Mouse (Mus musculus) embryonic facial prominence, embryonic 15.5 days (tissue): ENCODE results near the gene Mapk1ip1l. TPM values are rescaled to one million over a fixed set of nuclear protein-coding genes. Genes with fewer than 3 reads are reported as not detected.

Experiments used
- ATAC-seq: fragments of 200-750 bp; cut with Nextera tagmentation; 2 replicates; pipeline ENCODE4 v1.8.0; 2017; ENCODE audit warnings: low read depth, moderate TSS enrichment; ENCODE audit not compliant: insufficient number of reproducible peaks, low FRiP score, low TSS enrichment
- H3K27ac ChIP-seq: fragments of 300-500 bp; sonication (generic); replicated peaks from 2 replicates; pipeline ENCODE4 v1.5.1; 2015; ENCODE audit warnings: mild to moderate bottlenecking, inconsistent platforms
- H3K27me3 ChIP-seq: fragments of 300-500 bp; sonication (generic); 2 replicates; pipeline ENCODE4 v1.6.1; 2015; ENCODE audit warnings: inconsistent platforms
- H3K36me3 ChIP-seq: fragments of 300-500 bp; sonication (generic); 2 replicates; pipeline ENCODE4 v1.6.1; 2015; ENCODE audit warnings: mild to moderate bottlenecking, inconsistent platforms
- H3K4me1 ChIP-seq: fragments of 300-500 bp; sonication (generic); 2 replicates; pipeline ENCODE4 v1.6.1; 2015; ENCODE audit warnings: inconsistent platforms
- H3K4me2 ChIP-seq: fragments of 300-500 bp; sonication (generic); replicated peaks from 2 replicates; pipeline ENCODE4 v1.6.1; 2015; ENCODE audit warnings: mild to moderate bottlenecking, inconsistent platforms
- H3K4me3 ChIP-seq: fragments of 300-500 bp; sonication (generic); replicated peaks from 2 replicates; pipeline ENCODE4 v1.5.1; 2015; ENCODE audit warnings: mild to moderate bottlenecking, inconsistent platforms
- H3K9ac ChIP-seq: fragments of 300-500 bp; sonication (generic); 2 replicates; pipeline ENCODE4 v1.6.1; 2015; ENCODE audit warnings: inconsistent platforms
- H3K9me3 ChIP-seq: fragments of 300-500 bp; sonication (generic); replicated peaks from 2 replicates; pipeline ENCODE4 v1.6.1; 2016; ENCODE audit warnings: inconsistent platforms
- WGBS: fragments of 180-500 bp; shearing (Covaris S2); methylation state at CpG from one replicate; pipeline ENCODE4 v1.1.7; 2015; 5-methylcytosine and 5-hydroxymethylcytosine counted together
- polyA plus RNA-seq: library from polyadenylated mRNA; unstranded; fragments of >200 nt; fragmentation: Nextera tagmentation; extraction: Ambion mirVana; gene quantifications from 2 replicates; pipeline ENCODE4 v1.2.1, GENCODE M21; 2015

Gene Mapk1ip1l
- 60.2 and 61.5 TPM in 2 replicates for polyA plus RNA-seq

GRCm38 (mm10) chr14:47297785-47298407, at the start of gene Mapk1ip1l:
Gene Mapk1ip1l, plus strand, starts transcription at chr14:47298266.
- Histone ChIP-seq H3K36me3 (no peaks in the 10 kb centered on the region), H3K27ac (peak within 1 kb of the TSS; percentile 98), H3K9me3 (no peaks in the 10 kb centered on the region), H3K27me3 (no peaks in the 10 kb centered on the region), H3K9ac (peak within 1 kb of the TSS; percentile 98), H3K4me3 (peak within 1 kb of the TSS; percentile 91), H3K4me2 (peak within 1 kb of the TSS; percentile 69), H3K4me1 (peaks cover 16% of the 10 kb centered on the region; the same call in 1 of the 2 replicates)
- peak; percentile 89 for ATAC-seq
- under 1% methylated on average over 34 of the region's 34 CpGs for WGBS

GRCm38 (mm10) chr14:47249839-47250238, 48.2 kb upstream of the Mapk1ip1l start:
- 85% methylated on average over 6 of the region's 6 CpGs for WGBS
- ATAC-seq = no peak

GRCm38 (mm10) chr14:47264866-47265265, 33.2 kb upstream of the Mapk1ip1l start:
- Histone ChIP-seq H3K36me3 (peaks cover 36% of the 10 kb centered on the region), H3K9ac (no peak overlapping the region), H3K9me3 (no peaks in the 10 kb centered on the region), H3K27me3 (no peaks in the 10 kb centered on the region), H3K4me2 (no peak overlapping the region), H3K4me1 (no peaks in the 10 kb centered on the region), H3K27ac (no peak overlapping the region), H3K4me3 (no peak overlapping the region)
- no peak for ATAC-seq
- 94% methylated on average over 3 of the region's 3 CpGs for WGBS

More at GRCm38 (mm10) chr14:47249839-47250238, 48.2 kb upstream of the Mapk1ip1l start:
- Histone ChIP-seq H3K27ac (no peak overlapping the region), H3K9me3 (no peaks in the 10 kb centered on the region), H3K4me3 (no peak overlapping the region), H3K27me3 (no peaks in the 10 kb centered on the region), H3K36me3 (peaks cover 55% of the 10 kb centered on the region), H3K4me2 (no peak overlapping the region), H3K9ac (no peak overlapping the region), H3K4me1 (no peaks in the 10 kb centered on the region)

- no peak overlapping the region for H3K27ac ChIP-seq
- H3K4me2 ChIP-seq = no peak overlapping the region
- ATAC-seq = no peak
- peaks cover 34% of the 10 kb centered on the region for H3K36me3 ChIP-seq
- H3K27me3 ChIP-seq = no peaks in the 10 kb centered on the region
- no peak overlapping the region for H3K4me3 ChIP-seq
- no peak overlapping the region for H3K9ac ChIP-seq
- H3K4me1 ChIP-seq = no peaks in the 10 kb centered on the region
- H3K9me3 ChIP-seq = no peaks in the 10 kb centered on the region
- 92% methylated on average over 8 of the region's 8 CpGs for WGBS
These were observed 32.2 kb upstream of the Mapk1ip1l start for GRCm38 (mm10) chr14:47265829-47266228.

- no peak overlapping the region for H3K4me3 ChIP-seq
- no peaks in the 10 kb centered on the region for H3K9me3 ChIP-seq
- WGBS = 98% methylated on average over 4 of the region's 4 CpGs
- ATAC-seq = no peak
- H3K27ac ChIP-seq = no peak overlapping the region
- H3K36me3 ChIP-seq = peaks cover 41% of the 10 kb centered on the region
- no peak overlapping the region for H3K4me2 ChIP-seq
- H3K9ac ChIP-seq = no peak overlapping the region
- no peaks in the 10 kb centered on the region for H3K4me1 ChIP-seq
- H3K27me3 ChIP-seq = no peaks in the 10 kb centered on the region
These were observed 29.0 kb upstream of the Mapk1ip1l start for GRCm38 (mm10) chr14:47269056-47269455.

GRCm38 (mm10) chr14:47269706-47270105, 28.4 kb upstream of the Mapk1ip1l start:
- H3K27me3 ChIP-seq = no peaks in the 10 kb centered on the region
- H3K9me3 ChIP-seq = no peaks in the 10 kb centered on the region
- no peak overlapping the region for H3K4me3 ChIP-seq
- ATAC-seq = no peak
- 92% methylated on average over 2 of the region's 2 CpGs for WGBS
- H3K4me1 ChIP-seq = no peaks in the 10 kb centered on the region
- no peak overlapping the region for H3K9ac ChIP-seq
- H3K36me3 ChIP-seq = peaks cover 41% of the 10 kb centered on the region
- no peak overlapping the region for H3K4me2 ChIP-seq
- H3K27ac ChIP-seq = no peak overlapping the region

GRCm38 (mm10) chr14:47273751-47274150, 24.3 kb upstream of the Mapk1ip1l start:
- H3K4me1 ChIP-seq = peaks cover 9% of the 10 kb centered on the region

GRCm38 (mm10) chr14:47275417-47275816, 22.6 kb upstream of the Mapk1ip1l start:
- H3K4me2 ChIP-seq = peak overlapping the region; percentile 78
- H3K9ac ChIP-seq = no peak overlapping the region
- no peak overlapping the region for H3K27ac ChIP-seq
- 22% methylated on average over 3 of the region's 3 CpGs for WGBS
- no peaks in the 10 kb centered on the region for H3K27me3 ChIP-seq
- H3K36me3 ChIP-seq = peaks cover 12% of the 10 kb centered on the region; the same call in 1 of the 2 replicates
- H3K4me3 ChIP-seq = peak overlapping the region; percentile 90
- H3K4me1 ChIP-seq = peaks cover 9% of the 10 kb centered on the region
- no peaks in the 10 kb centered on the region for H3K9me3 ChIP-seq
- ATAC-seq = no peak

More at GRCm38 (mm10) chr14:47273751-47274150, 24.3 kb upstream of the Mapk1ip1l start:
- no peak overlapping the region for H3K9ac ChIP-seq
- ATAC-seq = no peak
- H3K27me3 ChIP-seq = no peaks in the 10 kb centered on the region
- H3K4me3 ChIP-seq = no peak overlapping the region
- no peak overlapping the region for H3K4me2 ChIP-seq
- 35% methylated on average over 3 of the region's 3 CpGs for WGBS
- H3K9me3 ChIP-seq = no peaks in the 10 kb centered on the region
- peaks cover 23% of the 10 kb centered on the region; the same call in 1 of the 2 replicates for H3K36me3 ChIP-seq
- H3K27ac ChIP-seq = no peak overlapping the region

- Histone ChIP-seq H3K36me3 (peaks cover 8% of the 10 kb centered on the region; the same call in 1 of the 2 replicates), H3K4me2 (peak overlapping the region; percentile 78), H3K9ac (peak overlapping the region; percentile 88), H3K4me1 (peaks cover 9% of the 10 kb centered on the region), H3K27ac (peak overlapping the region; percentile 60), H3K9me3 (no peaks in the 10 kb centered on the region), H3K4me3 (peak overlapping the region; percentile 90), H3K27me3 (no peaks in the 10 kb centered on the region)
- 1% methylated on average over 22 of the region's 22 CpGs for WGBS
- ATAC-seq = no peak
These were observed 21.9 kb upstream of the Mapk1ip1l start for GRCm38 (mm10) chr14:47276036-47276603.

- H3K4me1 ChIP-seq = peaks cover 9% of the 10 kb centered on the region
- 0 out of 2 replicates have a peak, but pooled peaks cover 2% of the 10 kb centered on the region for H3K36me3 ChIP-seq
- H3K27ac ChIP-seq = peak within 1 kb of the TSS; percentile 94
- no peaks in the 10 kb centered on the region for H3K27me3 ChIP-seq
- peak within 1 kb of the TSS; percentile 88 for H3K9ac ChIP-seq
- H3K9me3 ChIP-seq = no peaks in the 10 kb centered on the region
- peak; percentile 97 for ATAC-seq
- under 1% methylated on average over 77 of the region's 77 CpGs for WGBS
- H3K4me2 ChIP-seq = peak within 1 kb of the TSS; percentile 78
- H3K4me3 ChIP-seq = peak within 1 kb of the TSS; percentile 90
These were observed 21.3 kb upstream of the Mapk1ip1l start, which contains the start of the genes Wdhd1 and Socs4 for GRCm38 (mm10) chr14:47276637-47277393. Gene Wdhd1, minus strand, starts transcription at chr14:47276857. Gene Socs4, plus strand, starts transcription at chr14:47276931.

- Histone ChIP-seq H3K9me3 (no peaks in the 10 kb centered on the region), H3K4me1 (peaks cover 9% of the 10 kb centered on the region), H3K4me3 (no peak overlapping the region), H3K9ac (no peak overlapping the region), H3K36me3 (no peaks in the 10 kb centered on the region), H3K4me2 (no peak overlapping the region), H3K27ac (no peak overlapping the region), H3K27me3 (no peaks in the 10 kb centered on the region)
- no peak for ATAC-seq
- 77% methylated on average over 2 of the region's 2 CpGs for WGBS
These were observed 19.0 kb upstream of the Mapk1ip1l start for GRCm38 (mm10) chr14:47279058-47279457.
